Mouse (Mus musculus) urinary bladder, adult 2 months (tissue): Measurements from ENCODE around the gene Serpinh1. TPM values are rescaled to one million over a fixed set of nuclear protein-coding genes. Genes with fewer than 3 reads are reported as not detected.
"Not testable (repeated sequence)": the region's sequence is repeated elsewhere in the genome, so short reads cannot be mapped to it uniquely, and the experiment has no call there.

Experiments
- DNase-seq: peaks from one replicate; pipeline ENCODE4 v3.0.0; 2022; ENCODE audit warnings: low spot score
- polyA plus RNA-seq: library from polyadenylated mRNA; depleted of rRNA; stranded (reverse); fragments of >200 nt; gene quantifications from 2 replicates; pipeline ENCODE4 v1.2.3, GENCODE M21; 2012

The Serpinh1 gene
- polyA plus RNA-seq, 1 experiment, result 473 TPM

DNA sequence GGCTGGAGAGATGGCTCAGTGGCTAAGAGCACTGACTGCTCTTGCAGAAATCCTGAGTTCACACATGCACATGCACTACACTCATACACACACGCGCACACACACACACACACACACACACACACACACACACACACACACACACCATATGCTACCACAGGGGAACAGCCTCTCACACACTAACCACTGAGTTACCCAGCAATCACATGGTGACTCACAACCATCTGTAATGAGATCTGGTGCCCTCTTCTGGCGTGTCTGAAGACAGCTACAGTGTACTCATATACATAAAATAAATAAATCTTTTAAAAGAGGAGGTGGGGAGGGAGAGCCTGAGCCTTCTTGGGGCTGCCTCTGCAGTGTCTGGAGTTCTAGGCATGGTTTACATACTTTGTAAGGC is 21.3 kb upstream of the Serpinh1 start:
- DNase-seq, result not testable (repeated sequence)

- DNase-seq, result no peak
Observed at GRCm38 (mm10) chr7:99366716-99367115, 13.7 kb upstream of the Serpinh1 start.

- no peak for DNase-seq
Observed at GRCm38 (mm10) chr7:99365069-99365468, 12.0 kb upstream of the Serpinh1 start.

- no peak for DNase-seq
Observed at GRCm38 (mm10) chr7:99362137-99362536, 9.1 kb upstream of the Serpinh1 start.

DNA sequence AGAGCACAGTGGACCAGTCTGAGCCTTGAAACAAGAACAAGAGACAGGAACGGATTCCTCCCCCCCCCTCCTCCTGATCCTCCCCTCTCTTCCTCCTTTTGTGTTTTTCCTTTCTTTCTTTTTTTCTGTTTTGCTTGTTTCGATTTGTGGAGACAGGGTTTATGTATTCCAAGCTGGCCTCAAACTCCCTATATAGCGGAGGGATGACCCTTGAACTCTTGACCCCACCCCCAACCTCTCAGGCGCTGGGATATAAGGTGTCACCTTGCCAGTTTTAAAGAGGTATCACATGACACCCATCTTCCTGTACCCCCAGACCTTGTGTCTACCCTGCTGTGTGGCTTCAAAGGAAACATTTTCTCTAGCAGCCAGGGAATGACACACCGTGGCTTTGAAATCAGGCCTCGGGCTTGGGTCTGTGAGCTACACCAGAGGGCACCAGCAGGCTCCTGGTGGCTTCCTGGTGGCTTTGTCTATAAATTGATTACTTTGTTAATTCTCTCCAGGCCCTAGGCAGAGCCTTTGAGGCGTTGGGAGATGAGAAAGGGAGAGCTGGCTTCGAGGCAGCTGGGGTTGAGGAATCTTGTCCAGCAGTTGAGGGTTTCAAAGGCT is 7.9 kb upstream of the Serpinh1 start:
- DNase-seq, result no peak

GRCm38 (mm10) chr7:99360021-99360802 is 7.2 kb upstream of the Serpinh1 start:
- no peak for DNase-seq

DNA sequence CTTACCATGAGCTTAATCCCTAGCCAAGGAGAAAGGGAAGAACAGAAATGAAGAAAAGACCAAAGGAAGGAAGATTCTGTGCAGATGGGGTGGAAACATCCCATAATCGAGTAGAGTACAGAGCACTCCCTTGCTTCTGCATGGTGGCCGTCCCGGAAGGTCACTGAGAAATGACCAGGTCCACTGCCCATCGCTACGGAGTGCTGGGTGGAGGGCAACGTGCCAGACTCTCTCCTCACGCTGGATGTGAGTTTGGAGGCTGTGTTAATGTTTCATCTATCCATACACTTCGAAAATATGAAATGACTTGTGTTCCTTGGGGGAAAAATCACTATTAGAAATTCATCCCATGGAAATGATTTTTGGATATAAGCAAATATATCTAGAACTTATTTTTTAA is 5.3 kb upstream of the Serpinh1 start:
- no peak for DNase-seq

DNA sequence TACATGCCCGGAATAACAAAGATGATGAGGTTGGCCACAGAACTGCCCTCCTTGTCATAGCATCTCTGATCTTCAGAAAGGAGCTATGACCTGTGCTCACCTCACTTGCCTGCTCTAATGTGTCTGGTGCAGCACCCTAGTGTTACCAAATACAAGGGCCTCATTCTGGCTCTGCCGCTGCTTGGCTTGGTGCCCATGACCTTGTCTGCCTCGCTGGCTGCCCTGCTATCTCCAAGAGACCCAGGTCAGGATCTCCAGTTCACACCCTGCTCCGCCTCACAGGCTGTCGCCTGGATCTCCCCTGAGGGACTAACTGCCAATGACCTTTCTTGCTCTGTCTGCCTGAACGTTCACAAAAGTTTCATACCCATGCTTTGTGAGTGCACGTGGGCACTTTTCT is 4.2 kb upstream of the Serpinh1 start:
- no peak for DNase-seq

DNA sequence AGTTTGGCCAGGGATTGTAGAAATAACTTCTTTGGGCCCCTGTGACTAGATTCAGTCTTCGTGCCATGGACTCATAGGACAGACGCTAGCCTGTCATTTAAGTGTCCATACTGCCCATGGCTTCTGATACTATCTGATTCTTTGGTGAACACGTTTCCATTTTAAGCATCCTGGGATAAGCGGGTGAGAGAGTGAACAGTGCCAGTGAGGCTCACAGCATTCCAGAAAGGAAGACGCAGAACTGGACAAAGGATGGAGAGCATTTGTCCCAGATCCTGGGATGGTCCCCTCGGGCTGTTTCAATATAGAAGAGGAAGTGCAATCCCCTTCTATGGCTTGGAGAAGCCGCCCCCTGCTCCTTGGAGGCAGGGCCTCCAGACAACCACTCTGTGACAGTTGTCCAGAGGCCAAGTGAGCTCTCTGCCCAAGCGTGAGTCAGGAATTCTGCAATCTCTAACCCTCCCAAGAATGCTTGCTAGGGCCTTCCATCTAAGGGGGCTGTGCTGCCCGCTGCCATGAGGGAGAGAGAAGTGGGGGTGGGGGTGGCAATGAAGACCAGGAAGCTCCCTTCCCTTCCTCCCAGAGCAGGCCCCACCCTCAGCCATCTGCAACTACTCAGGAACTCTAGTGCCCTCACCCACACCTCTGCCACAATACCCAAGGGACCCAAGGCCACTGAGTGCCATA is 3.3 kb upstream of the Serpinh1 start:
- DNase-seq, result no peak

- peak; percentile 32 for DNase-seq
Observed at GRCm38 (mm10) chr7:99355731-99356131, 2.7 kb upstream of the Serpinh1 start.

- DNase-seq, result no peak
Observed at GRCm38 (mm10) chr7:99351802-99352517, 1.1 kb downstream of the Serpinh1 start.

- no peak for DNase-seq
Observed at GRCm38 (mm10) chr7:99351104-99351801, 1.8 kb downstream of the Serpinh1 start.

DNA sequence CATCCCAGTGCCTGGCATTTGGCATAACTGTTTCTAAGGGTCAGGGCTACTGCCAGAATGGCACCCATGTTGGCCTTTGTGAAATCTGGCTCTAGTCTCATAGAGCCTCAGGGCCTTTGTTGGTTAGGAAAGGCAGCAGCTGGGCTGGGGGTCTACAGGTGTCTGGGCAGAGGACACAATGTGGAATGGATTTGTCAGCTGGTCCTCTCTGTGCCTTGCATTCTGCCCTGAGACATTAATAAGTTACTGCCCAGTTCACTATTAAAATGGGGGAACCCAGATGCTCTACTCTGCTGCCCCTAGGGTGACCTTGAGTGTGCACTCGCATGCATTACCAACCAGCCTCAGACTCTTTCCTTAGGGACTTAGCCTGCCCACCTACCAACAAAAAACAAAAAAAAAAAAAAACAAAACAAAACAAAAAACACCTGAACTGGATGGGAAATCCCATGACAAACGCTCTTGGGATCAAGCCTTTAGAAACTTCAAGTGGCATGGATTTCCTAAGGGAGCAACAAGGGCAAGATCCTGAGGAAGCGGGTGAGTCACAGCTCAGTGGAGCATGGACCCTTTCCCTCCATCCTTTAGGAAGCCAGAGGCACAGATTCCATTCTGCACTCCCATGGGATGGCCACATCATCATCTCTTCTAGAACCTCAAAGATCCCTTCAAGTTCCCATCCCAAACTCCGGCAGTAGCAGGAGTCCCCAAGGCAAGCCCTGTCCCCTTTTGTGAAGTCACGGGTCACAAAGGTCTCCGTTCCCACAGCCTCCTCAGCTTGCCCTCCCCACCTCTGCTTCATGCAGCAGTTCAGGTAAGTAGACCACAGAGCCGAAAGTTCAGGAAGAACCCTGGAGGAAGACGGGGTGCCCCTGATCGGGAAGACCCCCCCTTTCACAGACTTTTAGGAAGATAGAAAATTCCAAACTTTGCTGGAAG is 3.0 kb downstream of the Serpinh1 start:
- DNase-seq, result no peak

DNA sequence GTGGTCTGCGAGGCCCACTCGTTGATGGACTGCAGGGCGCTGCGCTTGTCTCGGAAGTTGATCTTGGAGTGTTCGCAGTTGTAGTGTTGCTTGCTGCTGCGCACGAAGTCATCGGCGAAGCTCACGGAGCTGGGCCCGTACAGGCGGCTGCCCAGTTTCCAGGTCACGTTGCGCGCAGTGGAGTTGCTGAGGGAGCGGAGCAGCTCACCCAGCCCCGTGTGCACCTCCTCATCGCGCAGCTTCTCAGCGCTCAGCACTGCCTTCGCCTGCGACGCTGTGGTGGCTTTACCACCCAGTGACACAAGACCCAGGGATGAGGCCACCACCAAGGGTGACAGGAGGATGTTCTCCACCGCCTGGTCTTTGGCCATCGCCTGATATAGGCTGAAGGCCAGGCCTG is 4.2 kb downstream of the Serpinh1 start:
- DNase-seq, result no peak

DNA sequence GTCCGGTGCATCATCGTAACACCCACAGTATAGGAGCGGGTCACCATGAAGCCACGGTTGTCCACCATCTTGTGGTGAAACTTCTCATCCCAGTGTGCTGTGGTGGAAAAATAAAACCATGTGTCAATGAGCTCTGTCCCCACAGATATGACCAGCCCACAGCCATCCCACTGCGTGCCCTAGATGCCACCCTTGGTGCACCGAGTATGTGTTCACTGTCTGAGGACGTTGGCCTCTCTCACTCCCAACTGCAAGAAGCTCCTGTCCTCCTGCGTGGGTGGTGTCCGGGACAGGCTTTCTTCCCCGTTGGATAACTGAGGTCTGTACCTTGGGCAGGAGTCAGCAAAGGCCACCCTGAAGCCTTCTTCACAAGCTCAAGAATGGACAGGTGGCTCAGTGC is 5.8 kb downstream of the Serpinh1 start:
- DNase-seq, result no peak

- DNase-seq, result no peak
Observed at GRCm38 (mm10) chr7:99343577-99343976, 9.5 kb downstream of the Serpinh1 start.

DNA sequence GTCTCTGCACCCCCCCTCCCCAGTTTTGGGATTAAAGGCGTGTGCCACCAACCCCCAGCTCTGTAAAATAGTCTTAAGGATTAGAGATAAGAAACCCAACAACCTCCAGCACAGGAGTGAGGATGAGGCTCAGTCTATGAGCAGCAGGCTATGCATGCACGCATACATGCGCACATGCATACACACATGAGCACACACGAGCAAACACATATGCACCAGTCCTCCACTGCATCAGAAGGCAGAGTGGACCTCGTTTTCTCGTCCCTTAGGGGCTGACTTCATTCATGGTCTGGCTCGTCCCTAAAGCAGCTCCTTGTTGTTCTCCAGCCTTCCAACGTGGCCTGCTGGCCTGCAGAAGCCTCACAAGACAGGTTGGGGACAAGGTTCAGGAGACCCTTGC is 12.3 kb downstream of the Serpinh1 start:
- DNase-seq, result no peak

- peak; percentile 82 for DNase-seq
Observed at GRCm38 (mm10) chr7:99332774-99333480, 20.1 kb downstream of the Serpinh1 start.

DNA sequence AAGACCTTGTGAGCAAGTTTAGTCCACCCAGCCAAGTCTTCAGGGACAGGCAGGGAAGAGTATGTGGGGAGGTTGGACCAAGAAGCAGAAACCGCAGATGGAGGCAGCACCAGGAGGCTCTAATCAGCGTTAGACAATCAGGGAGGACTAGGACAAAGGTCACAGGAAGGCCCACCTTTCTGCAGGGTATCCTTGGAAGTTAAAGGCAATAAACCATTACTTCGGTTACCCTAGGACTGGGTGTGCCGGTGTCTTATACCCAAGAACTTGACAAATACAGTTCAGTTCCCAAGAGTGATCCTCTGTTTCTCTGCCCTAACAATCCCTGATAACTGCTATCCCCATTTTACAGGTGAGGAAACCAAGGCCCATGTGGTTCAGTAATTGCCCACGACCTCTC is 23.0 kb downstream of the Serpinh1 start:
- no peak for DNase-seq

- no peak for DNase-seq
Observed at GRCm38 (mm10) chr7:99328847-99329246, 24.2 kb downstream of the Serpinh1 start.
